Mouse (Mus musculus) erythroblast, adult 5-6 weeks (primary cell): Measurements from ENCODE around the gene Tbcc. TPM values are rescaled to one million over a fixed set of nuclear protein-coding genes. Genes with fewer than 3 reads are reported as not detected.
"Not testable (repeated sequence)": the region's sequence is repeated elsewhere in the genome, so short reads cannot be mapped to it uniquely, and the experiment has no call there.

ENCODE experiments used
- ATAC-seq: replicated peaks from 2 replicates; pipeline ENCODE4 v1.8.0; 2016; ENCODE audit warnings: moderate number of reproducible peaks, mild to moderate bottlenecking, moderate TSS enrichment, inconsistent platforms; ENCODE audit not compliant: poor library complexity, low FRiP score, severe bottlenecking
- total RNA-seq, 2 experiments: library from RNA; stranded (forward) in 1 of 2; stranded (reverse) in 1 of 2; fragments of 150-400 nt in 1 of 2; fragments of 200-764, 138-1000 nt in 1 of 2; gene quantifications; 2 replicates each; pipeline versions ENCODE4 v1.2.3 to v1.2.4; 2015 to 2017; ENCODE audit warnings: low replicate concordance in 2 of 2

Tbcc gene
- total RNA-seq (2015; ENCODE audit: low replicate concordance) (2.3 and 8.1 TPM in 2 replicates), total RNA-seq (2017; ENCODE audit: low replicate concordance) (1.7 and 5.4 TPM in 2 replicates)

DNA sequence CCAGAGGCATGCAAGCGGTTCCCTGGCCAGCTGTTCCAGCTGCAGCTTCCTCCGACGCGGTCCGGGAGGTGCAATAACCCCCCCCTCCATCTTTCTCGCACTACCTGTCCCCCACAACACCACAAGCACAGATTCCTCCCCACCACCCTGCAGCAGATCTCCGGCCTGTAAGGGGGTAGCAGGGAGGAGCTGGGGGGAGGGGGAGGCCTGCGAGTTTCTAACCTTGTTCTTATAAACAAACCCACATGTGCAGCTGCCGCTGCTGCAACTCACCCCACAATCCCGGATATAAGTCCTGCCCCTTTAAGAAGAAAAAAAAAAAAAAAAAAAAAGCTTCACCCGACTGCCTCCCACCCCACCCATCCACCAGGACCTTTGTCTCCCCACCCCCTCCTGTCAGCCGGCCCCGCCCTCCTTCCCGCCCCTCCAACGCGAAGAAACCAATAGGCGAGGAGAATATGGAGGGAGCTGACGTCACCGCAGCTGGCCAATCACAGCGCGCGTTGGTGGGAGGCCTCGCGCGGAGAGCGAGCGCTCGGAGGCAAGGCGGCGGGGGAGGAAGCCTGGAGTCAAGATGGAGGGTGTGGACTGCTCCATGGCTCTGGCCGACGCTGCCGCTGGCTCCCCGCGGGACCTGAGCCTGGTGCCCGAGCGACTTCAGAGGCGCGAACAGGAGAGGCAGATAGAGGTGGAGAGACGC lies at the start of gene Tbcc:
Gene Tbcc, plus strand, starts transcription at position 569 of the 700 bp plus-strand sequence.
- peak; percentile 93 for ATAC-seq

DNA sequence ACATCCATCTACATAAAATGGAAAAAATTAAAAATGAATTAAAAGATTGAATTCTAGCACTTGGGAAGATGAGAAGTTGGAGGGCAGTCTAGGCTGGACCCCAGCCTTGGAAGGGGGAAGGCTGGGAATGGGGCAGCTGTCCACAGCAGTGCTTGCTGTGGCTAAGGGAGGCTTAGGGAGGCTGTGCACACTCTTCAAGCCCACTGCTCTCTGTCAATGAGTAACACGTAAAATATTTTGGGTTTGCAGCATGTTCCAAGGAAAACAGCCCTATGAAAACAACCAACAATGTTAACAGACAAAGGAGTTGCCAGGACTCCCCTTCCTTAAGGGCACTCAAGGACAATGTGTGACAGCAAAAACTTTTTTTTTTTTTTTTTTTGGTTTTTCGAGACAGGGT lies 47.5 kb upstream of the Tbcc start:
- ATAC-seq = no peak

- no peak for ATAC-seq
Observed at GRCm38 (mm10) chr17:46843716-46844115, 46.8 kb upstream of the Tbcc start.

DNA sequence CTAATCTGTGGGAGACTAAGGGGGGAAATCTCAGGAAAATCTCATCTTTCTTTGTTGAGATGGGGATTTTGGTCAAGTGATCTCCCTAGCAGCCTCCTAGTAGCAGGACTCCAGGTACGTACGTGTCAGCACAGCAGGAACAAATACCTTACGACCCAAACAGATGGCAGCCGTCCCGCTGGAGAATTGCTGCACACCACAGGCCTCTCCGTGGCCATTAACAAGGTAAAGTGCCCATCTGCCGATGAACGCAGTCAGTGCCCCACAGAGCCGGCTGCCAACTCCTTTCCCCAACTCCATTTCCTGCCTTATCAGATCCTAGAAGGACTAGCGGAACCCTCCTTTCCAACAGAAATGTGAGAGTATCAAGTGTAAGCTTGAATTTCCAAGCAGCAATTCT lies 45.7 kb upstream of the Tbcc start:
- no peak for ATAC-seq

- ATAC-seq = no peak
Observed at GRCm38 (mm10) chr17:46845262-46845661, 45.2 kb upstream of the Tbcc start.

DNA sequence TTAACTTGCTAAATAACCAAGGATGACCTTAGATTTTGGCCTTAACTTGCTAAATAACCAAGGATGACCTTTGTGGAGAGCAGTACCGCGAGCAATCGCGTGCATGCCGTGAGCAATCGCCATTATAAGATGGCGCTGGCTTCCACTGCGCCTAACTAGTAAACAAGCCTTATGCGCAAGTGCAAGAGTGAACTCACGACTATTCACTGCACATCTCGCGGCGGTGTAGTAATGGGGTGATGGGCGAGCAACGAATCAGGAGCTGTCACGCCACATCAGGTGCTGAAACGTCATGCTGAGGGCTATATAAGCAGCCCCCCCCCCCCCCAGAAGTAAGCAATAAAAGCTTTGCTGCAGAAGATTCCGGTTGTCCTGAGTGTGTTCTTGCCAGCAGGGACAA lies 43.9 kb upstream of the Tbcc start:
- not testable (repeated sequence) for ATAC-seq

DNA sequence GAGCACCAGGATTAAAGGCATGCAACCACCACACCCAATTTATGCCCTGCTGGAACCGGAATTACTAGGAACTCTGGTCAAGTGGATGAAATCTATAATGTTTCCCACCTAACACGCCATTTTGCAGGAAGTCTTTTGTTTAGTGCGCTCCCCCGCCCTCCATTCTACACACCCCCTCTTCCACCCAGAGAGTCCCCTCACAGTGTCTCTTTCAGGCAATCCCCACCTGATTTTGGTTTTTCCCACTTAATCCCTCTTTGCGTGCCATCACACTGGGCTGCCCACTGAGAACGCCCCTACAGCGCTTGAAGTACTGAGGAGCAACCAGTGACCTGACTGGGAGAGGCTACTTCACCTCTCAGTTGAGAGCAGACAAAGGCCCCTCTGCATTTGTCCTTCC lies 43.3 kb upstream of the Tbcc start:
- ATAC-seq = no peak

GRCm38 (mm10) chr17:46852725-46853124 lies 37.8 kb upstream of the Tbcc start:
- ATAC-seq = no peak

DNA sequence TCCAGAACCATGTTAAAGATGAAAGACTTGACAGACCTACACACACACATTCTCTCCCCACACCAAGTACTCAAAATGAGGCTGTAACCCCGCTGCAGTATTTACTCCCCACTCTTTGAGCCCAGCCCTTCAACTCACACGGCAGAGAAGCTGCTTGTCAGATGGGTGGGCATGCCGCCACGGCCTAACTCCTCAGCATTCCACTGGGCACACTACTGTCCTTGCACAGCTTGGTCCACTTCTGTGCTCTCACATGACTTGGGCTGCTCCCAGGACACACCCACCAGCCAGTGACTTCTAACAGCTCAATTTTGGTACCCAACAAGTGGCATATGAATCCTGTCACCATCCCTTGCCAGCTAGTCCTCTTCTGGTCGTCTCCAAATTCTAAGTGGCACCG lies 37.2 kb upstream of the Tbcc start:
- ATAC-seq = no peak

GRCm38 (mm10) chr17:46854096-46854495 lies 36.4 kb upstream of the Tbcc start:
- no peak for ATAC-seq

GRCm38 (mm10) chr17:46854640-46855110 lies 35.8 kb upstream of the Tbcc start:
- no peak for ATAC-seq

DNA sequence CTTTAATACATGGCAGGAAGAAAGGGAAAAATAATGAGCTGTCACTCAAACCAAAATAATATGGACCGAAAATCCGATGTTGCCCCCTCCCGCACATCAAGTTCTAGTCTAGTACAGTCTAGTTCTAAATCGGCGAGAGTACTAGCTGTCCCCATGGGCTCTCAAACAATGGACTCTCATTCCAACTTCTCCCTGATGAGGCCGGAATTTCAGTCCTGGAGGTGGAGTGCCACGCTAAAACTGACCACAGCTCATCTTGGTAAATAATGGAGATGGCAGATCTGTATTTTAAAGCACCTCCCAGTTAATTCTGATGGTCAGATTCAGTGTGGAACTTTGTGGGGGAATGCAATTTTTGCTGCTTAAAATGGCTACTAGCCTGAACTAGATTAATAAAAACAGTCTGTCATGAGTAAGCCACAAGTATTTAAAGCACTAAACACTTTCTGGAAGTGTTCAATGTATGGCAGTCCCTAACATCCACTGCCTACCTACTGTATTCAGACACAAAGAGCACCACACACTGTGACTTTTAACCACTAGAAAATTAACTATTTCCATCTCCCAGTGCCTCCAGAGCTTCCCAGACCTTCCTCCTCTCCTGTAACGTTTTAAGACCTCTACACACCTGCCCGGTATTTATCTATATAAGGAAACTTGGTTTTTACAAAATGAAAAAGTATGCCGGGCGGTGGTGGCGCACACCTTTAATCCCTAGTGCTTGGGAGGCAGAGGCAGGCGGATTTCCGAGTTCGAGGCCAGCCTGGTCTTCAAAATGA lies 35.0 kb upstream of the Tbcc start:
- no peak for ATAC-seq

DNA sequence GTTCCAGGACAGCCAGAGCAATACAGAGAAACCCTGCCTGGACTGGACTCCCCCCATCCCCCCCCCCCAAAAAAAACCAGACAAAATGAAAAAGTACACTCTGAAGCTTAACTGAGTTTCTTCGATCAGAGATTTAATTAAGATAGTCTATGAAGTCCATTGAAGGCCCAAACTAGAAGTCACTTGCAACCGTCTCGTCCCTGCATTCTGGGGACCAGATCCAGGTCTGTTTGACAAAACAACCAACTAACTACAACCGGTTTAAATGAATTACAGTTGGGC lies 34.4 kb upstream of the Tbcc start:
- no peak for ATAC-seq

DNA sequence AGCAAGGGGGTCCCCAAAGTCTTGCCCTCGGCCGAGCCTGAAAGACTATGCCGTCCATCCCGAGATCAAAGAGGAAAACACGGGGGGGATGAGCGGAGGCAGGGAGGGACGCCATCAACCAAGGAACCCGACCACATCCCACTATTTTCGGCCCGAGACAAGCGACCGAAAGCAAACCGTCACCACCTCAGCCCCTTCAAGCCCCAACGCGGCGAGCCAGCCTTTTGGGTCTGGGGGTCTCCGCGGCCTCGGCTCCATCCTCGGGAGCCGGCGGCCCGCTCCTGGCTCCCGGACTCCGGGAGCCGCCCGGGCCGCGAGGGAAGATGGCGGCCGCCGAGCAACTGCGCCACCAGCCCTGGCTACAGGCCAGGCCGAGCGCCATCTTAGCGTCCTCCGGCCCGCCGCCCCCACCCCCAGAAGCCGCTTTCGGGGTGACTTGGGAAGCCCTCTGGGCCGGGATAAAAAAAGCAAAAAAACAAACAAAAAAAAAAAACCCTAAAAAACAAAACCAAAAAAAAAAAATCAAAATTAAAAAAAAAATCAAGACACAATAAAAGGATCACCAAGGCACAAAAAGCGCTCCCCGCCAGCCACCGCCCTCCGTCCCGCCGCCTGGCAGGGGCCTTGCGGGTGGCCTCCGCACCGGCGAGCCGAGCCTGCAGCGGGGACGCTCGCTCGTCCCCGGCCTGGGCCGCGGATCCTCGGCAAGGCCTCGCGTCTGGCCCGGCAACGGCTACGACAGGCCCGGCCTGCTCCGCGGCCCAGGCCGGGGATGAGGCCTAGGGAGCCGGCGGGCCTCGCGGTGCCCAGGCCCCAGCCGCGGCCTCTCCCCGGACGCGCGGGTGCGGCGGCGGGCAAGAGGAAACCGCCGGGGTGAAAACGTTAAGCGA lies 33.8 kb upstream of the Tbcc start:
- ATAC-seq = peak; percentile 79

- peak; percentile 53 for ATAC-seq
Observed at GRCm38 (mm10) chr17:46857361-46857902, 33.1 kb upstream of the Tbcc start.

DNA sequence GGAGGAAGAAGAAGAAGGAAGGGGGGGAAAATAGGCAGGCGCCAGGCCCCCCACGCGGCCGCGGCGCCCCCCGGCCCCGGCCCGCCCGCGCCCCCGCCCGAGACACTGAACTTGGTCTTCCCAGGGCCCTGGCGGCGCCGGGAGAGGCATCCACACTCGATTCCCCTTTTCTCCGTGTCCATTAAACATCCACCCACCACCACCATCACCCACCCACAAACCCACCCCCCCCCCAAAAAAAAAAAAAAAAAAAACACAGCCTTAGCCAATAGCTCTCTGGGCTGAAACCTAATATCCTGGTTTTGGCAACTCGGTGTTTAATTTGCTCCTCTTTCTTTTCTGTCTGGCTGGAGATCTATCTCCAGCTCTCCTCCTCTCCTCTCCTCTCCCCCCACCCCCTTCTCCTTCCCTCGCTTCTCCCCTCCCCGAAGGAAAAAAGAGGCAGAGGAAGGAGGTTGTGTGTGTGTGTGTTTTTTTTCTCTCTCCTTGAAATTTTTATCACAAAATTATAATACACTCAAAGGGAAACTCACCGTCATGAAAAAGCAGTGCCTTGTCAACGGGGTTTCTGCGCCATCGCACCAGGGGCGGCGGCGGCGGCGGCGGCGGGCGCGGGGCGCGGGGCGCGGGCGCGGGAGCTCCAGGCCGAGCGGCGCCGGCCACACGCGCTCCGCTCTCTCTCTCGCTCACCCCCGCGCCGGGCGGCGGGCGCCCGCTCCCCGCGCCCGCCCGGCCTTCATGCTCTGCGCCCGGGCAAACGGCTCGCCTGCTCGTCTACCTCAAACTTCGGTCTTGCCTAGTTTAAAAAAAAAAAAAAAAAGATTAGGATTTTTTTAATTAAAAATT lies 32.4 kb upstream of the Tbcc start, which contains the start of gene Bicral:
Gene Bicral, minus strand, starts transcription at position 580 of the 846 bp plus-strand sequence.
- ATAC-seq = no peak

GRCm38 (mm10) chr17:46858749-46859444 lies 31.6 kb upstream of the Tbcc start:
- no peak for ATAC-seq

DNA sequence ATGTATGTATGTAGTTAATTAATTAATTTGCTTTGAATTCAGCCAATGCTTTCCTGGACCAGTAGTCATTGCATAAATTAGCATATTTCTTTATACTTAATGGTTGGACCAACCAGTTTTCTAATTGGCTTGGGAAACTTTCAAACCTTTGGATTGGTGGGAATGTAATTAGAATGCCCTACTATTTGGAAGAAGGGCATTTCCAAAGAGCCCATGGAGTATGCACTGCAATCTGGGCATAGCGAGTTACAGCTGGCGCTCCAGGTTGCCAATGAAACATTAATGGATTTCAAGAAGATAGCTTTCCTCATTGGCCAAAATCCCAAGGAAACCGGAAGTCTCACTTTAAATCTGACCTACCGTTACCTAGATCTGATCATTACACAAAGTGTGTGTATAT lies 30.4 kb upstream of the Tbcc start:
- ATAC-seq = no peak
